Mouse (Mus musculus) ES-Bruce4 (cell line): ENCODE measurements around the gene Pitpnm1.

Source experiments
- CTCF ChIP-seq: IDR thresholded peaks from one replicate; pipeline ENCODE4 v1.8.1; 2011; ENCODE audit warnings: low read depth, low read length
- EP300 ChIP-seq: IDR thresholded peaks from 2 replicates; pipeline ENCODE4 v1.6.1; 2011; ENCODE audit warnings: low read depth, low read length; ENCODE audit not compliant: insufficient read depth
- POLR2A ChIP-seq: IDR thresholded peaks from one replicate; pipeline ENCODE4 v1.8.1; 2011; ENCODE audit warnings: low read length; ENCODE audit not compliant: insufficient read depth

DNA sequence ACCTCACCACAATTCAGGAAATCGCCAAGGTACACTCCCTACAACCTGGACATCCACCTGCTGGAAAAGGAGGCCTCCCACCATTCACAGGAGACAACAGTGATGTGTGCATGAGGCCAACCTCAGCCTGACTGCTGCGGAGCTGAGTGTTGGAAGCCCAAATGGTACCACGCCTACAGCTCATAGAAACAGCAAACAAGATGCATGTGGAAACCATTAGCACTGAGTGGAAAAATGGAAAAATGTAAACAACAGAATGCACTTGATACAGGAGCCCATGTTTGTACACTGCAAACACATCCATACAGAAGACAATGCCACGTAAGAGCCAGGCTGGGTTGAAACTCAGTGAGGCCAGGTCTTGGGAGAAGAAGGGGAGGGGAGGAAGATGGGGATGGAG, 24.6 kb downstream of the Pitpnm1 start:
- TF ChIP-seq EP300, result no peak
- no peak for TF ChIP-seq POLR2A
- no peak for TF ChIP-seq CTCF
